Mouse (Mus musculus) lung, adult 2 months (tissue): ENCODE results near the gene Comt. TPM values are rescaled to one million over a fixed set of nuclear protein-coding genes. Genes with fewer than 3 reads are reported as not detected.

Experiments
- DNase-seq: peaks from one replicate; pipeline ENCODE4 v3.0.0; 2022
- H3K4me1 ChIP-seq: fragments of 200-500 bp; 2 replicates; pipeline ENCODE4 v1.6.1; 2011; ENCODE audit warnings: low read length; ENCODE audit not compliant: control insufficient read depth, insufficient read depth
- H3K4me3 ChIP-seq: fragments of 200-500 bp; replicated peaks from 2 replicates; pipeline ENCODE3; 2011; ENCODE audit warnings: low read depth, mild to moderate bottlenecking, control low read depth, low read length; ENCODE audit errors: extremely low read depth
- CTCF ChIP-seq: fragments of 200-500 bp; IDR thresholded peaks from 2 replicates; pipeline ENCODE4 v1.5.1; 2011; ENCODE audit warnings: mild to moderate bottlenecking, low read length, control low read depth; ENCODE audit not compliant: insufficient read depth
- POLR2A ChIP-seq: fragments of 200-500 bp; IDR thresholded peaks from 2 replicates; pipeline ENCODE4 v1.6.1; 2011; ENCODE audit warnings: low read depth, mild to moderate bottlenecking, control low read depth, low read length, borderline replicate concordance; ENCODE audit errors: extremely low read depth
- WGBS: fragments of 180-500 bp; shearing (Covaris S2); methylation state at CpG from one replicate; pipeline ENCODE4 v1.1.7; 2018; 5-methylcytosine and 5-hydroxymethylcytosine counted together
- polyA plus RNA-seq: library from polyadenylated mRNA; depleted of rRNA; stranded (reverse); fragments of >200 nt; gene quantifications from 2 replicates; pipeline ENCODE4 v1.2.3, GENCODE M21; 2012

Comt gene
- polyA plus RNA-seq, 1 experiment, result 171 TPM

- H3K4me1 ChIP-seq, result peaks cover 5% of the 10 kb centered on the region; the same call in 1 of the 2 replicates
- H3K4me3 ChIP-seq, result no peak overlapping the region
- TF ChIP-seq CTCF (no peak), POLR2A (no peak)
- 94% methylated on average over 12 of the region's 12 CpGs for WGBS
- no peak for DNase-seq
Observed at GRCm38 (mm10) chr16:18403285-18403684, 23.4 kb downstream of the Comt start.

- 65% methylated on average over 7 of the region's 7 CpGs for WGBS
- TF ChIP-seq CTCF, result no peak
- no peak for TF ChIP-seq POLR2A
- no peak for DNase-seq
- H3K4me1 ChIP-seq, result peaks cover 6% of the 10 kb centered on the region; the same call in 1 of the 2 replicates
- no peak overlapping the region for H3K4me3 ChIP-seq
Observed at GRCm38 (mm10) chr16:18400472-18401216, 26.0 kb downstream of the Comt start.

- 72% methylated on average over 9 of the region's 9 CpGs for WGBS
- DNase-seq, result no peak
- H3K4me1 ChIP-seq, result peaks cover 6% of the 10 kb centered on the region; the same call in 1 of the 2 replicates
- no peak overlapping the region for H3K4me3 ChIP-seq
- TF ChIP-seq POLR2A, result no peak
- no peak for TF ChIP-seq CTCF
Observed at GRCm38 (mm10) chr16:18400028-18400427, 26.6 kb downstream of the Comt start.

- 94% methylated on average over 27 of the region's 27 CpGs for WGBS
- no peak overlapping the region for H3K4me3 ChIP-seq
- DNase-seq, result no peak
- H3K4me1 ChIP-seq, result peaks cover 12% of the 10 kb centered on the region
- TF ChIP-seq CTCF (no peak), POLR2A (no peak)
Observed at GRCm38 (mm10) chr16:18396791-18397621, 29.6 kb downstream of the Comt start.

GRCm38 (mm10) chr16:18396201-18396600 is 30.5 kb downstream of the Comt start:
- peak; percentile 41; the same call in 1 of the 2 replicates for TF ChIP-seq POLR2A
- no peak for TF ChIP-seq CTCF
- H3K4me3 ChIP-seq, result no peak overlapping the region
- H3K4me1 ChIP-seq, result peaks cover 12% of the 10 kb centered on the region
- peak; percentile 54 for DNase-seq
- WGBS, result 32% methylated on average over 2 of the region's 2 CpGs

GRCm38 (mm10) chr16:18395620-18396036 is 31.0 kb downstream of the Comt start:
- no peak for TF ChIP-seq POLR2A
- TF ChIP-seq CTCF, result no peak
- DNase-seq, result no peak
- Histone ChIP-seq H3K4me3 (no peak overlapping the region), H3K4me1 (peaks cover 12% of the 10 kb centered on the region)
- 53% methylated on average over 6 of the region's 7 CpGs for WGBS

- H3K4me1 ChIP-seq, result peaks cover 12% of the 10 kb centered on the region
- no peak for DNase-seq
- WGBS, result 44% methylated on average over 11 of the region's 11 CpGs
- H3K4me3 ChIP-seq, result no peak overlapping the region
- no peak for TF ChIP-seq POLR2A
- TF ChIP-seq CTCF, result no peak
Observed at GRCm38 (mm10) chr16:18394777-18395619, 31.7 kb downstream of the Comt start.

- no peak for DNase-seq
- Histone ChIP-seq H3K4me1 (peaks cover 12% of the 10 kb centered on the region), H3K4me3 (no peak overlapping the region)
- WGBS, result 89% methylated on average over 3 of the region's 3 CpGs
- TF ChIP-seq CTCF (no peak), POLR2A (no peak)
Observed at GRCm38 (mm10) chr16:18394056-18394455, 32.6 kb downstream of the Comt start.

- H3K4me1 ChIP-seq, result peaks cover 12% of the 10 kb centered on the region
- H3K4me3 ChIP-seq, result no peak overlapping the region
- 63% methylated on average over 5 of the region's 5 CpGs for WGBS
- TF ChIP-seq CTCF, result no peak
- TF ChIP-seq POLR2A, result no peak
- DNase-seq, result no peak
Observed at GRCm38 (mm10) chr16:18393595-18393994, 33.1 kb downstream of the Comt start.
